Mouse (Mus musculus): Measurements from ENCODE around the gene Vps13d. TPM values are rescaled to one million over a fixed set of nuclear protein-coding genes. Genes with fewer than 3 reads are reported as not detected.

Vps13d gene
- polyA plus RNA-seq (2014; fragmentation: Nextera tagmentation; extraction: Ambion mirVana), result 7.9 and 8.3 TPM in 2 replicates

DNA sequence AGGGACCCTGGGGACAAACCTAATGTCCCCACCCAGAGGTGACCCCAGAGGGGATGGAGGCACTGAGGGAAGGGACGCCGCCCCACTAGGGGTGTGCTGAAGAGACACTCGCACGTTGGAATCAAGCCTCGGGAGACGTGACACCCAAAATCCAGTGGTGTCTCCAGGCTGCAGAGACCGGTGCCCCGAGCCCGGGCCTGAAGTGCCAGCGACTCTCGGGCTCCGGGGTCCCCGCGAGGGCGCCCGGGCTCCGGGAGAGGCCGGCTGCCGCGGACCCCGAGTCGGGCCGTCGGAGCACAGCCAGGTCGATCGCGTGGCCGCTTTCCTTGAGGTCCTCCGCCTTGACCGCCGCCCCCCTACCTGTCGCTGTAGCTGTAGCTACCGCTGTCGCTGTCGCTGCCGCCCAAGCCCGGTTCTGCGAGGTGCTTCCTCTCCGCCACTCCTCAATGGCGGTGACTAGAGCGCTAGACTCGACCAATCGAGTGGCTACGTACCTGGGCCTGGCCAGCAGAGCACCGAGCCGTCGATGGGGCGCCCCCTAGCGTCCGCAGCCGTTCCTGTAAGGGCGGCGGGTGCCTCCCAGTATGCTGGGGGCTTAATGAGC, at the start of gene Vps13d:
TSS of gene Vps13d (minus strand) at position 447 of the 604 bp plus-strand sequence.
- WGBS, result under 1% methylated on average over 33 of the region's 53 CpGs
- Histone ChIP-seq H3K4me3 (ENCODE audit: low read depth, low read length) (peak within 1 kb of the TSS; percentile 89), H3K9me3 (ENCODE audit: control insufficient read depth, low read length) (no peaks in the 10 kb centered on the region)

DNA sequence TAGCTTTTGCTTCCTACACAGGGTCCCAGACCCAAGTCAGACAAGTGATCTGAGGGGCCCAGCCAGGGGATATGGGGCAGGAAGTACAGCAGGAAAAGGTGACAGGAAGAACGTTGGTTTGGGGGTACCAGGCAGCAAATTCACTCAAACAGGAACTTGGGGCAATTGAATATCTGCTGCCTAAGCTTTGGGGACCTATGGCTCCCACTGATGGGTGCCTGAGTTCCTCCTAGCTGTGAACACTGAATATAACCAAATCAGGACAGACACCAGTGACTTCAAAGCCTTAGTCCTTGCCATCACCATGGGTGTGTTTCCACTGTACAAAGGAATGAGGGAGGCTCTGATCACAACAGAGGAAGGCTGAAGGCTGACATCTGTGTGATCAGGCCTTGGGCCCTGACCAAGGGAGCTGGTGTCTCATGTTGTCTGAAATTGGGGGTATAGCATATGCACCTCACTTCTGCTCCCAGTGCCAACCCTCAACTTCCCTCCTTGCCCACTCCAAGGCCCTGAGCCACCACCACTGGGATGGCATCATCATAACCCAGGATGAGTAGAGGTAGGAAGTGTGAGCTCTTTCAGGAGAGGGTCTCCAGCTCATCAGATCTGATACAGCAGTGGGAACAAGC, 48.0 kb upstream of the Vps13d start:
- WGBS, result 71% methylated on average over 1 of the region's 1 CpGs
- 0 out of 2 replicates have a peak, but pooled peaks cover 2% of the 10 kb centered on the region for H3K4me1 ChIP-seq (replicated peaks; ENCODE audit: control insufficient read depth, insufficient read depth, low read length)
- H3K36me3 ChIP-seq (ENCODE audit: control insufficient read depth, insufficient read depth, low read length), result no peaks in the 10 kb centered on the region
- peaks cover 5% of the 10 kb centered on the region for H3K27me3 ChIP-seq (ENCODE audit: control insufficient read depth, insufficient read depth, low read length)
- H3K9ac ChIP-seq (ENCODE audit: low read length), result no peak overlapping the region
- no peak overlapping the region for H3K4me2 ChIP-seq (ENCODE audit: low read depth, low read length, severe bottlenecking)
- no peak overlapping the region for H3K4me3 ChIP-seq (ENCODE audit: low read depth, low read length)
- no peak overlapping the region for H3K27ac ChIP-seq (ENCODE audit: low read depth, low read length)
- H3K9me3 ChIP-seq (ENCODE audit: control insufficient read depth, low read length), result no peaks in the 10 kb centered on the region
- ATAC-seq (replicated peaks; ENCODE audit: low FRiP score), result no peak
- DNase-seq (ENCODE audit: low spot score), result no peak

More for the DNA sequence above, at the start of gene Vps13d:
- H3K27ac ChIP-seq (ENCODE audit: low read depth, low read length), result no peak within 1 kb of the TSS
- no peaks in the 10 kb centered on the region for H3K27me3 ChIP-seq (ENCODE audit: control insufficient read depth, insufficient read depth, low read length)
- no peaks in the 10 kb centered on the region for H3K36me3 ChIP-seq (ENCODE audit: control insufficient read depth, insufficient read depth, low read length)
- peak within 1 kb of the TSS; percentile 82 for H3K9ac ChIP-seq (ENCODE audit: low read length)
- ATAC-seq (replicated peaks; ENCODE audit: low FRiP score) (peak; percentile 94), DNase-seq (ENCODE audit: low spot score) (peak; percentile 97)
- peak within 1 kb of the TSS; percentile 90 for H3K4me2 ChIP-seq (ENCODE audit: low read depth, low read length, severe bottlenecking)
- H3K4me1 ChIP-seq (replicated peaks; ENCODE audit: control insufficient read depth, insufficient read depth, low read length), result peaks cover 4% of the 10 kb centered on the region

DNA sequence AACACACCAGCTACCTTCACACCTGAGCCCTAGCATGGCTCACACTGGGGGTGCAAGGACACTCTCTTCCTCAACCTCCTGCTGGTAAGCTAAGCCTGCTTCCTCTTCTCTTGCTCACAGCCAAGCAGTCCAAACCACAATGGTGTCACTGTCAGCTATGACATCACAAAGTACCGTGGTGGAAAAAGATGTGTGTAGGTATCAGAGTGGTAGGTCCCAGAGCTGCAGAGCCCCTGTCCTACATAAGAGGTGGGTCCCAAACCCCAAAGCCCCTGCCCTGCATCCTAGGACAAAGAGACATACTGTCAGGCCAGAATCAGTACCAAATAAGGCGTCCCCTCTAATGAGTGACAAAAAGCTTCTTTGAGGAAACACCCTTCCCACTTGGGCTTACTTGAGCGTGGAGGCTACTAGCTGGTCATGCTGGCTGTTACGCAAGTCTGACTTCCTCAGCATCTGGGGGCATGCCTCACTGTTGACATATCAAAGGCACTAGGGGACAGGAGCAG, 46.0 kb upstream of the Vps13d start:
- ATAC-seq (replicated peaks; ENCODE audit: low FRiP score) (no peak), DNase-seq (ENCODE audit: low spot score) (no peak)
- no peaks in the 10 kb centered on the region for H3K36me3 ChIP-seq (ENCODE audit: control insufficient read depth, insufficient read depth, low read length)
- H3K4me2 ChIP-seq (ENCODE audit: low read depth, low read length, severe bottlenecking), result no peak overlapping the region
- no peak overlapping the region for H3K4me3 ChIP-seq (ENCODE audit: low read depth, low read length)
- no peak overlapping the region for H3K9ac ChIP-seq (ENCODE audit: low read length)
- no peaks in the 10 kb centered on the region for H3K9me3 ChIP-seq (ENCODE audit: control insufficient read depth, low read length)
- H3K4me1 ChIP-seq (replicated peaks; ENCODE audit: control insufficient read depth, insufficient read depth, low read length), result no peaks in the 10 kb centered on the region
- H3K27me3 ChIP-seq (ENCODE audit: control insufficient read depth, insufficient read depth, low read length), result peaks cover 2% of the 10 kb centered on the region
- 77% methylated on average over 4 of the region's 4 CpGs for whole genome bisulfite sequencing
- no peak overlapping the region for H3K27ac ChIP-seq (ENCODE audit: low read depth, low read length)

DNA sequence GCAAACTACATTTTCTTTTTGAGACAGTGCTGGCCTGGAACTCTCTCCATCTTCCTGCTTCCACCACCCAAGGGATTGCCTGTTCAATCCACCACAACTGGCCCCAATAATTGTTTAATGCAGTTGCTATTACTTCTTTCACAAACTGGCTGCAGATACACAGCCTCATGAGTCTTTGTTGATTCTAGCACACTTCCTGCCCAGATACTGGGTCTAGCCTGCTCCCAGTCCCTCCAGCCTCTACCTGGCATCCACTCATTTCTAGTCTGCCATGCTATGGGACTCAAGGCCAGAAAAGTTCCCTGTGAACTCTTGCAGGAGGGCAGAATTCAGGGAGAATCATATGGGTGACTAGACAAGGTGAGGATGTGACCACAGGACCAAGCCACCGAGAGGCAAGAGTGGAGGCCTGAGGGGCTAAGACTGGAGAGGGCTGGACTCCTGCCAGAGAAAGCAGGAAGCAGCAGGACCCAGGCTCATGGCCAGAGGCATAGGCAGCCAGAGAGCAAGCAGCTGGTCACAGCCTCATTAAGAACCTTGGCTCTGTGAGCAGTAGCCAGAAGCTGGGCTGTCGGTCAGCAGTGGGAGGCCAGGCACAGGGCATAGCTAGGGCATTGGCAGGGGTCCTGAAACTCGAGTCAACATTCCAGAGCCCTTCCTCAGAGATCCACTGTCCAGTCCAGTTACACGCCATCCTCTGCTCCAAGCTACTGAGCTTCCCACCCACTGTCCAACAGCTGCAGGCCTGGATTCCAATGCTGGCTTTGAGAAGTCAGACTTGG, 44.4 kb upstream of the Vps13d start:
- 63% methylated on average over 4 of the region's 4 CpGs for WGBS
- ATAC-seq (replicated peaks; ENCODE audit: low FRiP score), result no peak
- Histone ChIP-seq H3K27me3 (ENCODE audit: control insufficient read depth, insufficient read depth, low read length) (no peaks in the 10 kb centered on the region), H3K4me1 (replicated peaks; ENCODE audit: control insufficient read depth, insufficient read depth, low read length) (no peaks in the 10 kb centered on the region), H3K27ac (ENCODE audit: low read depth, low read length) (no peak overlapping the region), H3K4me2 (ENCODE audit: low read depth, low read length, severe bottlenecking) (no peak overlapping the region), H3K4me3 (ENCODE audit: low read depth, low read length) (no peak overlapping the region), H3K9me3 (ENCODE audit: control insufficient read depth, low read length) (no peaks in the 10 kb centered on the region), H3K9ac (ENCODE audit: low read length) (no peak overlapping the region), H3K36me3 (ENCODE audit: control insufficient read depth, insufficient read depth, low read length) (no peaks in the 10 kb centered on the region)
- DNase-seq (ENCODE audit: low spot score), result no peak

DNA sequence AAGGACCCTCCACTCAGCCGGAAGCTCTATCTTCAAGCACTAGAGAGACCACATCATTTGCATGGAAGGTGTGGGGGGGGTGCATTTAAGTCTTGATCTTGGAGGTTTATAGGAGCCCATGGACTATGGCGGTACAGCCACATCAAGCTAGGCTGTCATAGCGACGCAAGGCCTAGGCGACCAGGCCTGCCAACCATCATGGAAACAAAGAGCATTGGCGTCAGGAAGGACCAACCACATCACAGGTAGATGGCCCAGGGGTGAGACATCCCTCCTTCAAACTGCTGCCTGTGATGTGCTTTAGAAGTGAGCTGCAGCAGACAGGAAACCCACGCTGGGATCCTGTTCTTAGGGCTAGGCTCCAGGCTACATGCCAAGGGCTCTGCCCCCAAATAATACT, 41.2 kb upstream of the Vps13d start:
- Histone ChIP-seq H3K4me2 (ENCODE audit: low read depth, low read length, severe bottlenecking) (no peak overlapping the region), H3K27ac (ENCODE audit: low read depth, low read length) (no peak overlapping the region), H3K27me3 (ENCODE audit: control insufficient read depth, insufficient read depth, low read length) (no peaks in the 10 kb centered on the region), H3K9me3 (ENCODE audit: control insufficient read depth, low read length) (no peaks in the 10 kb centered on the region), H3K36me3 (ENCODE audit: control insufficient read depth, insufficient read depth, low read length) (no peaks in the 10 kb centered on the region), H3K4me1 (replicated peaks; ENCODE audit: control insufficient read depth, insufficient read depth, low read length) (0 out of 2 replicates have a peak, but pooled peaks cover 4% of the 10 kb centered on the region), H3K9ac (ENCODE audit: low read length) (no peak overlapping the region), H3K4me3 (ENCODE audit: low read depth, low read length) (no peak overlapping the region)
- ATAC-seq (replicated peaks; ENCODE audit: low FRiP score), result no peak
- no peak for DNase-seq (ENCODE audit: low spot score)
- WGBS, result 88% methylated on average over 7 of the region's 7 CpGs

DNA sequence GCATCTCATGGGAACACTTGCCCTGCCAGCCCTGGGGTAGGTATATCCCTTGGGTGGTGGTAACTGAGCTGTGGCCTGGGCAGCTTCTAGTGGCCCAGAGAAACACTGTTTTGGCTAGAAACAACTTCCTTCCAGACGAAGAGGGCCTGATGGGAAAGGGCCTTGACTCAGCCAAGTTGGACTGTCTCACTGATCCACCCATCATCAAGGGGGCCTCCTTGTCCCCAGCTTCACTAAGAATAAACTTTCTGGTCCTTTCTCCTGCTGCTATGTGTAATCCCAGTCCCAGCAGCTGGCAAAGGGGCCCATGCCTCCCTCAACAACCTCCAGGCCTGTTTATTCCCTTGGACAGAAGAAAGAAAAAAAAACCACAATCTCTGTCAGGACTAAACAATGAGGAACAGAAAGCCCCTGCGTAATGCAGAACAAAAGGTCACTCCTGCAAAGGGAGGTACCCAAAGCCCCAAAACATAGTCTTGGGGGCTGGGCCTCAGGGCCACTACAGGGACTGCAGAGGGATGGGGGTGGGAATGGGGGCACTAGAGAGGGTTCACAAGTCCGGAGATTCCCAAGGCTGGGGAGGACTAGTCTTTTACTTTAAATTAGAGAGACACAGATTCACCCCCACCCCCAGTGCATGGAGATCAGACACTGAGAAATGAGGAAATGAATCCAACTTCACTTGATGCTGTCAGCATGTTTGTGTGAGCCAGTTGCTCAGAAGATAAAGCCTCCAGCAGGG, 38.9 kb upstream of the Vps13d start:
- no peak overlapping the region for H3K9ac ChIP-seq (ENCODE audit: low read length)
- no peak for DNase-seq (ENCODE audit: low spot score)
- H3K4me3 ChIP-seq (ENCODE audit: low read depth, low read length), result no peak overlapping the region
- H3K4me1 ChIP-seq (replicated peaks; ENCODE audit: control insufficient read depth, insufficient read depth, low read length), result 0 out of 2 replicates have a peak, but pooled peaks cover 4% of the 10 kb centered on the region
- no peak overlapping the region for H3K27ac ChIP-seq (ENCODE audit: low read depth, low read length)
- no peak for ATAC-seq (replicated peaks; ENCODE audit: low FRiP score)
- no peaks in the 10 kb centered on the region for H3K27me3 ChIP-seq (ENCODE audit: control insufficient read depth, insufficient read depth, low read length)
- 38% methylated on average over 3 of the region's 3 CpGs for WGBS
- H3K9me3 ChIP-seq (ENCODE audit: control insufficient read depth, low read length), result no peaks in the 10 kb centered on the region
- H3K36me3 ChIP-seq (ENCODE audit: control insufficient read depth, insufficient read depth, low read length), result no peaks in the 10 kb centered on the region
- no peak overlapping the region for H3K4me2 ChIP-seq (ENCODE audit: low read depth, low read length, severe bottlenecking)

DNA sequence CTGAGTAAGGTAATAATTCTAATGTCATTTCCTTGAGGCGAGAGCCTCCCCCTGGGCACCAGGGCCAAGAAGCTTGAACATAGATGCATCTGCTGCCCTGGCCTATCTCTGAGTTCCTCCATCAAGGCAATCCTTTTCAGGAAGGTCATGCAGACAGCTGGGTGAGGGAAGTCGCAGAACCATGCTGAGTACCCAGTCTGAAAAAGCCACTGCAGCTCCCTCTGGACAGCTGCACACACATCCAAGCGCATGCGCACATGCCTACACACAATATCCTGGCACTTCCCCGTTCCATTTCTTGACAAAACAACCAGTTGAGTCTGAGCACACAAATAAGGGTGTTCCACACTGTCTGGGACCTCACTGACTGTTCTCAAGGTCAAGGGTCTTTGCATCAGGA, 36.9 kb upstream of the Vps13d start:
- Histone ChIP-seq H3K27ac (ENCODE audit: low read depth, low read length) (no peak overlapping the region), H3K9me3 (ENCODE audit: control insufficient read depth, low read length) (no peaks in the 10 kb centered on the region), H3K9ac (ENCODE audit: low read length) (no peak overlapping the region), H3K36me3 (ENCODE audit: control insufficient read depth, insufficient read depth, low read length) (no peaks in the 10 kb centered on the region), H3K27me3 (ENCODE audit: control insufficient read depth, insufficient read depth, low read length) (no peaks in the 10 kb centered on the region), H3K4me2 (ENCODE audit: low read depth, low read length, severe bottlenecking) (no peak overlapping the region), H3K4me3 (ENCODE audit: low read depth, low read length) (no peak overlapping the region), H3K4me1 (replicated peaks; ENCODE audit: control insufficient read depth, insufficient read depth, low read length) (0 out of 2 replicates have a peak, but pooled peaks cover 4% of the 10 kb centered on the region)
- no peak for DNase-seq (ENCODE audit: low spot score)
- ATAC-seq (replicated peaks; ENCODE audit: low FRiP score), result no peak
- 90% methylated on average over 5 of the region's 5 CpGs for WGBS

DNA sequence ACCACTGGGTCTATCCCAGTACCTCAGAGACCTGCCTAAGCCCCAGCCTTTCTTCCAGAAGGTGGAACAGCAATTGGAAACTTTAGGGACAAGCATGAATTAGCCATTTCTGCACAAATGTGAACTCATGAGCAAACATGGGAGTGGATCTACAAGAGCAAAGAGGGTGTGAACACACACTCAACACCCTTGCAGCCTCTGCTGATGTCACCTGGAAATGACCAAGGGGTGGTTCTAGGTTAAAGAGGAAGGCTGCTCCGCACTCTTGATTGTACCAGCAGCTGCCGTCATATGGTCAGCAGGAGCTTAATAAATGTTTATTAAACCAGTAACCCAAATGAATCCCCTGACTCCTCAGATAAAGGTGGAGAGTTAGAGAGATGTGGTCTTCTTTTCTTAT, 35.8 kb upstream of the Vps13d start:
- no peak for ATAC-seq (replicated peaks; ENCODE audit: low FRiP score)
- 94% methylated on average over 2 of the region's 2 CpGs for WGBS
- Histone ChIP-seq H3K27me3 (ENCODE audit: control insufficient read depth, insufficient read depth, low read length) (no peaks in the 10 kb centered on the region), H3K4me1 (replicated peaks; ENCODE audit: control insufficient read depth, insufficient read depth, low read length) (0 out of 2 replicates have a peak, but pooled peaks cover 4% of the 10 kb centered on the region), H3K36me3 (ENCODE audit: control insufficient read depth, insufficient read depth, low read length) (no peaks in the 10 kb centered on the region), H3K9me3 (ENCODE audit: control insufficient read depth, low read length) (no peaks in the 10 kb centered on the region), H3K27ac (ENCODE audit: low read depth, low read length) (no peak overlapping the region), H3K4me3 (ENCODE audit: low read depth, low read length) (no peak overlapping the region), H3K4me2 (ENCODE audit: low read depth, low read length, severe bottlenecking) (no peak overlapping the region), H3K9ac (ENCODE audit: low read length) (no peak overlapping the region)
- DNase-seq (ENCODE audit: low spot score), result no peak

All from forebrain, embryonic 11.5 days (tissue).